Mouse (Mus musculus): ENCODE measurements around the gene Amigo1. TPM values are rescaled to one million over a fixed set of nuclear protein-coding genes. Genes with fewer than 3 reads are reported as not detected.

Amigo1 gene
- polyA plus RNA-seq, 2 experiments: 0.45 to 0.56 TPM

DNA sequence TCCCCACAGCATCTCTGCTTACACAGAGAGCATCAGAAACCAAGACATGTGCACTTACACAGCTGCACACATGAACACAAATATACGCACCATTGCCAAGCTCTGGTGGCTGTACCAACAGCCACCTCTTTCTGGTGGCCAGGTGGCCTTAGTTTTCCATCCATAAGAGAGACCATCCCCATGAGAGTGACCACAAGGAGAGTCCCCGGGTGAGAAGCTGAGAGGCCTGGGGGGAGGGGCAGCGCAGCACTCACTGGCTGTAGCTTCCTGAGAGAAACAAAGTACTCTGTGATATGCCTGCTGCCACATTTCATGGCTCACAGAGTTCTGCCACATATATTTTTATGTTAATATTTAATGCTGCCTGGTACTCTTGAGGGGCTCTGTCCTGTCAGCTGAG is 16.9 kb upstream of the Amigo1 start:
- Histone ChIP-seq H3K27me3 (ENCODE audit: control insufficient read depth, insufficient read depth, low read length) (no peaks in the 10 kb centered on the region), H3K9me3 (ENCODE audit: control insufficient read depth, low read length) (no peaks in the 10 kb centered on the region), H3K4me1 (replicated peaks; ENCODE audit: control insufficient read depth in 2 of 2, insufficient read depth in 2 of 2, low read length in 1 of 2) (no peaks in the 10 kb centered on the region), H3K27ac (no peak overlapping the region), H3K36me3 (replicated peaks; ENCODE audit: control insufficient read depth, insufficient read depth, low read depth) (no peaks in the 10 kb centered on the region), H3K4me2 (ENCODE audit: low read depth) (no peak overlapping the region), H3K4me3 (ENCODE audit: insufficient read depth in 1 of 2, low read depth in 2 of 2, low read length in 2 of 2) (no peak overlapping the region), H3K9ac (replicated peaks) (no peak overlapping the region)
- ATAC-seq (ENCODE audit: insufficient read depth): no peak
- no peak for DNase-seq (ENCODE audit: low read depth in 3 of 3, low spot score in 3 of 3)
- TF ChIP-seq EP300 (IDR thresholded peaks at IDR 0.05; ENCODE audit: low read depth): no peak
- TF ChIP-seq CTCF (IDR thresholded peaks at IDR 0.05; ENCODE audit: low read depth): no peak
- 44% methylated on average over 3 of the region's 3 CpGs for WGBS (ENCODE audit: insufficient replicate concordance)

DNA sequence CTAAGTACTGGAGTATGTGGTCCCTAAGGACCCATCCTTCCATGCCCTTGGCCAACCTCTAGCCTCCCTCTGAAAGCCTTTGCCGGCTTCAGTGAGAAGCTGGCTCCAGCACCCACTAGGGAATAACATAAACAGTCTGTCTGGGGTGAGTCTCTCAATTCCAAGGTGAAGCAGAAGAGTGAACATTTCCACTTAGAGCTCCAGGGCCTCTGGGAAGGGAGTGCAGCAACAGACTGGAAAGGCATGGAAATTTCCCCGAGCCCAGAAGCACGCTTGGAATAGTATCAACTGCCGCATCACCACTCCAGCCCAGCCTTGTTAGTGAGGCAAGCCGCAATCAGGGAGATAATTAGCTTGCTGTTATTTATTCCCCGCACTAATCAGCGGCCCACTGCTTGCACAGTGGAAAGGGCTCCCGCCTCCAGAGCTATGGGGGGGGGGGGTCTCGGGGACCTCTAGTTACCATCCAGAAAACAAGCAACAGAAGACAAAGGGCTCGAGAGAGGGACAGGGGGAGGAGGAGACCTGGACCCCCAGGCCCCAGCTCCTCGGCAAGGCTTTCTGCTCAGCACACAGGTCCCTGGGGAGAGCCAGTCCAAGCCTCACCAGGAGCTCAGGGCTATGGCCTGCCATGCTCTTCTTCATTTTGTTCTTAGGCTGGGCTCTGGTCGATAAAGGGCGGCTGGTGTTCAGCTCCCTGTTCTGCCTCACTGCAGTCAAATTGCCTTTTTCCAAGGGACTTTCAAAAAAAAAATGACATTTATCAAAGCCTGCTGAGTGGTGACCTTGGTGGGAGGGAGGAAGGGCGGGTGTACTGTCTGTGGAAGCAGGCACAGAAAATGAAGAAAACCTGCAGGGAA is 11.2 kb upstream of the Amigo1 start:
- H3K4me2 ChIP-seq (ENCODE audit: low read depth): no peak overlapping the region
- H3K36me3 ChIP-seq (replicated peaks; ENCODE audit: control insufficient read depth, insufficient read depth, low read depth): no peaks in the 10 kb centered on the region
- H3K27me3 ChIP-seq (ENCODE audit: control insufficient read depth, insufficient read depth, low read length): no peaks in the 10 kb centered on the region; the same call in 1 of the 2 replicates
- no peaks in the 10 kb centered on the region for H3K9me3 ChIP-seq (ENCODE audit: control insufficient read depth, low read length)
- no peak overlapping the region for H3K4me3 ChIP-seq (ENCODE audit: insufficient read depth in 1 of 2, low read depth in 2 of 2, low read length in 2 of 2)
- no peak overlapping the region for H3K27ac ChIP-seq
- WGBS (ENCODE audit: insufficient replicate concordance): 38% methylated on average over 14 of the region's 14 CpGs
- ATAC-seq (ENCODE audit: insufficient read depth): no peak
- H3K9ac ChIP-seq (replicated peaks): no peak overlapping the region
- TF ChIP-seq EP300 (IDR thresholded peaks at IDR 0.05; ENCODE audit: low read depth): no peak
- no peak for TF ChIP-seq CTCF (IDR thresholded peaks at IDR 0.05; ENCODE audit: low read depth)
- no peaks in the 10 kb centered on the region for H3K4me1 ChIP-seq (replicated peaks; ENCODE audit: control insufficient read depth in 2 of 2, insufficient read depth in 2 of 2, low read length in 1 of 2)
- DNase-seq (ENCODE audit: low read depth in 3 of 3, low spot score in 3 of 3): no peak

DNA sequence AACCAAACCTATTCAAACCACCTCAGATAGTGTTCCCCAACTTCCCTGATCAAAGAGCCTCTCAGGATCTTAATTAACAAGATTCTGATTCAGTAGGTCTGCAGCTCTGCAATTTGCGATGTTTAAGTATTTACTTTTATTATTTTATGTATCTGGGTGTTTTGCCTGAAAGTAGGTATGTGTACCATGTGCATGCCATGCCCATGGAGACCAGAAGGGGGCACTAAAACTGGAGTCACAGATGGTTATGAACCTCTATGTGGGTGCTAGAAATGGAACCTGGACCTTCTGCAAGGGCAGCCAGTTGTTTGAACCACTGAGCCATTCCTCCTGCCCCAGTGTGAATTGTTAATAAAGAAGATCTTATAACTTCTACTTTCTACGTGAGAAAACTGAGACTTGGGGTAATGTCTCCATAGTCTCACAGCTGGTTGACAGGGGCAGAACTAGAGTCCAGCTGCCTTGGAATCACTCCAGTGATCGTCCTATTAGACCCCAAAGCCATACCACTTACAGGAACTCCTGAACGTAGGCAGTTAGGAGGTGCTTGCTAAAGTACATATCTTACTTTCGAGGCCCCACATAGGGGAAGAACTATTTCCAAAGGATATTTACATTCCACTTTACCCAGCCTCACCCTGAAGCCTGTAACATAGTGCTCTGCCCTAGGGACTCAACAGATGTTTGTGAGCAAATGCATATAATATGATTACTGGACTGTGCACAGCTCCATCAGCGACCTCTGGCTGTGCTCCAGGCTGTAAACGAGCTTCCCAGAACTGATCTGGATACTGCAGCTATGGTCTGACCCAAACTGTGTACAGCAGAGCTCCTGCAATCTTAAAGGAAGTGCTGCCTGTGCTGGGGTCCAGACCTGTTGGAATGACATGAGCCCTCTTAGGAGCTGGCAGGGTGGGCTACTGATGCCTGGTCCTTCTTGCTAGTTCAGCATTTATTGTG is 7.1 kb upstream of the Amigo1 start:
- no peak overlapping the region for H3K27ac ChIP-seq
- H3K36me3 ChIP-seq (replicated peaks; ENCODE audit: control insufficient read depth, insufficient read depth, low read depth): no peaks in the 10 kb centered on the region
- H3K9me3 ChIP-seq (ENCODE audit: control insufficient read depth, low read length): no peaks in the 10 kb centered on the region
- H3K27me3 ChIP-seq (ENCODE audit: control insufficient read depth, insufficient read depth, low read length): no peaks in the 10 kb centered on the region; the same call in none of the 2 replicates
- ATAC-seq (ENCODE audit: insufficient read depth): no peak
- peak; percentile 38 for TF ChIP-seq CTCF (IDR thresholded peaks at IDR 0.05; ENCODE audit: low read depth)
- TF ChIP-seq EP300 (IDR thresholded peaks at IDR 0.05; ENCODE audit: low read depth): no peak
- no peak overlapping the region for H3K4me3 ChIP-seq (ENCODE audit: insufficient read depth in 1 of 2, low read depth in 2 of 2, low read length in 2 of 2)
- H3K4me2 ChIP-seq (ENCODE audit: low read depth): no peak overlapping the region
- no peaks in the 10 kb centered on the region for H3K4me1 ChIP-seq (replicated peaks; ENCODE audit: control insufficient read depth in 2 of 2, insufficient read depth in 2 of 2, low read length in 1 of 2)
- H3K9ac ChIP-seq (replicated peaks): no peak overlapping the region
- DNase-seq (ENCODE audit: low read depth in 3 of 3, low spot score in 3 of 3): no peak
- 64% methylated on average over 7 of the region's 7 CpGs for WGBS (ENCODE audit: insufficient replicate concordance)

DNA sequence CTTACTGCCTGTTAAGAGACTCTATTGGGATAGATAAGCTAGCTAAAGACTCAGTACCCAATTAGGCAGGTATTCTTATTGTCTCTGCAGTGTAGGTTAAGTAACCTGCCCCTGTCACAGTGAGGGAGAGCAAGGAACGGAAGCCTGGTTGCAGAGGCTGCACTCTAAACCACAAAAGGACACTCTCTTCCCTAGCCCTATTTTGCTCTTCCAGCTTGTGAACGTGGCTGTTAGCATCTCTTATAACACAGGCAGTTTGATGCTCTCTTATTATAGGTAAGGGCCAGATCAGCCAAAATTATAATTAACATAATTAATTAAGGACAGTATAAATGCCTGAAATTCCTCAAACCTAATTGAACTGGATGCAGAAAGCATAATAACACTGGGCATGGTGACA is 5.6 kb upstream of the Amigo1 start:
- no peaks in the 10 kb centered on the region for H3K9me3 ChIP-seq (ENCODE audit: control insufficient read depth, low read length)
- no peak overlapping the region for H3K4me3 ChIP-seq (ENCODE audit: insufficient read depth in 1 of 2, low read depth in 2 of 2, low read length in 2 of 2)
- no peaks in the 10 kb centered on the region for H3K36me3 ChIP-seq (replicated peaks; ENCODE audit: control insufficient read depth, insufficient read depth, low read depth)
- H3K4me2 ChIP-seq (ENCODE audit: low read depth): no peak overlapping the region
- WGBS (ENCODE audit: insufficient replicate concordance): 21% methylated on average over 2 of the region's 2 CpGs
- TF ChIP-seq CTCF (IDR thresholded peaks at IDR 0.05; ENCODE audit: low read depth): no peak
- no peak for TF ChIP-seq EP300 (IDR thresholded peaks at IDR 0.05; ENCODE audit: low read depth)
- H3K4me1 ChIP-seq (replicated peaks; ENCODE audit: control insufficient read depth in 2 of 2, insufficient read depth in 2 of 2, low read length in 1 of 2): peaks cover 0 to 1% of the 10 kb centered on the region in 2 experiments; a peak in 1 of 4 replicates
- DNase-seq (ENCODE audit: low read depth in 3 of 3, low spot score in 3 of 3) (no peak), ATAC-seq (ENCODE audit: insufficient read depth) (no peak)
- no peak overlapping the region for H3K9ac ChIP-seq (replicated peaks)
- H3K27me3 ChIP-seq (ENCODE audit: control insufficient read depth, insufficient read depth, low read length): peaks cover 7% of the 10 kb centered on the region
- no peak overlapping the region for H3K27ac ChIP-seq

DNA sequence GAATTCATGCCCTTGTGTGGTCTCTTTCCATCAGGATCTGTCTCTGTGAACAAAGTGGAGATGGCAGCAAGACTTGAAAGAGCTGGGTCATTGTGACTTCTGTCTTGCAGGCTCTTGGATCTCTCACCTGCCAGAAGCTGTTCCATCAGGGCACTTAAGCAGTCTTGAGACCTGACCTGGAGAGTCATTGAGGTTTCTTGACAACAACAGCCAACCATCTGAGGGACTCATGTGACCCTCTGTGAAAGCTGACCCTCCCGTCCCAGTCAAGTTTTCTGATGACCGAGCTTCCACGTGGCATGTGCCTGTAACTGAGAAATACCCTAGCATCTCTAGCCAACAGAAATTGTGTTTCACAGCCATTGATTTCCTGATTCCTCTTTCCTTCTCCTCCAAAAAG is 1.4 kb upstream of the Amigo1 start:
- Histone ChIP-seq H3K9ac (replicated peaks) (no peak overlapping the region), H3K36me3 (replicated peaks; ENCODE audit: control insufficient read depth, insufficient read depth, low read depth) (no peaks in the 10 kb centered on the region), H3K4me2 (ENCODE audit: low read depth) (no peak overlapping the region), H3K27ac (no peak overlapping the region), H3K4me3 (ENCODE audit: insufficient read depth in 1 of 2, low read depth in 2 of 2, low read length in 2 of 2) (no peak overlapping the region), H3K27me3 (ENCODE audit: control insufficient read depth, insufficient read depth, low read length) (peaks cover 34% of the 10 kb centered on the region), H3K4me1 (replicated peaks; ENCODE audit: control insufficient read depth in 2 of 2, insufficient read depth in 2 of 2, low read length in 1 of 2) (peaks cover 0 to 2% of the 10 kb centered on the region in 2 experiments; a peak in 1 of 4 replicates), H3K9me3 (ENCODE audit: control insufficient read depth, low read length) (no peaks in the 10 kb centered on the region)
- no peak for DNase-seq (ENCODE audit: low read depth in 3 of 3, low spot score in 3 of 3)
- TF ChIP-seq CTCF (IDR thresholded peaks at IDR 0.05; ENCODE audit: low read depth) (no peak), EP300 (IDR thresholded peaks at IDR 0.05; ENCODE audit: low read depth) (no peak)
- ATAC-seq (ENCODE audit: insufficient read depth): no peak
- WGBS (ENCODE audit: insufficient replicate concordance): 60% methylated on average over 3 of the region's 3 CpGs
